In genomic region chr17:71657521-71657920, GRCm38 (mm10) we compare ENCODE assay signal across 22 mouse cellular contexts. TPM values are rescaled to one million over a fixed set of nuclear protein-coding genes. Genes with fewer than 3 reads are reported as not detected.
DNase-seq lines count a peak whose midpoint lies in the region; ATAC-seq and TF ChIP-seq lines count a peak whose summit lies in the region.
"Had no signal": no experiment of that assay in that cellular context is flagged by ENCODE, and none has a peak within 500 bp of the region (broad histone marks: within the 10 kb centered on the region; RNA-seq: fewer than 3 reads in every experiment).

No protein-coding gene starts in this region.

- TF ChIP-seq CTCF in cerebellum, adult 2 months (IDR thresholded peaks at IDR 0.05; ENCODE audit: borderline replicate concordance, insufficient read depth, low read depth, low read length) = no peak

- TF ChIP-seq POLR2A in cerebellum, adult 2 months (IDR thresholded peaks at IDR 0.05; ENCODE audit: borderline replicate concordance, insufficient read depth, low read length) = no peak

- peak; percentile 70 for ATAC-seq in cerebellum, adult (ENCODE audit: insufficient number of reproducible peaks, low FRiP score, low TSS enrichment)
- ATAC-seq: CD4-positive, CD25-positive, alpha-beta regulatory T cell, adult 4 months; intestine, embryonic 16.5 days had no signal

- H3K4me1 ChIP-seq in cerebellum, adult 2 months (ENCODE audit: control insufficient read depth, insufficient read depth, low read length) = no peaks in the 10 kb centered on the region; the same call in 1 of the 2 replicates

- no peak for DNase-seq in cerebellum, postnatal 4 days (ENCODE audit: low spot score in 2 of 2)
- peak; percentile 65 for DNase-seq in brain, adult 2 months (ENCODE audit: low read depth, low spot score)
- peak; percentile 58 to 80 for DNase-seq in cerebellum, adult 2 months
- DNase-seq in cerebellum, postnatal 10 days = peak; percentile 44 to 70
- no peak for DNase-seq in right cerebral cortex, postnatal 4 days
- DNase-seq in spleen, postnatal 4 days (ENCODE audit: low spot score in 2 of 2) = no peak
- DNase-seq in adrenal gland, postnatal 25 days = no peak
- DNase-seq: adrenal gland, adult 8-10 months; B cell, adult 2 months; gastrocnemius, adult 2 months; gastrocnemius, postnatal 36 days; heart, adult 18-20 months; kidney, adult 2 months had no signal

- H3K27ac ChIP-seq in cerebellum, adult 2 months (ENCODE audit: insufficient read depth, low read length) = no peak overlapping the region
- H3K27ac ChIP-seq: embryonic facial prominence, embryonic 13.5 days; forebrain, embryonic 12.5 days; gastrocnemius, adult 2 months; heart, embryonic 15.5 days; hindbrain, embryonic 15.5 days had no signal

- WGBS in cerebellum, adult 2 months = 28% methylated on average over 4 of the region's 4 CpGs

- H3K4me3 ChIP-seq in cerebellum, adult 2 months (replicated peaks; ENCODE audit: insufficient read depth, low read depth, low read length) = no peak overlapping the region
- H3K4me3 ChIP-seq: embryonic facial prominence, embryonic 13.5 days; forebrain, embryonic 12.5 days; gastrocnemius, adult 2 months; heart, embryonic 15.5 days; hindbrain, embryonic 15.5 days had no signal

- H3K27me3 ChIP-seq in cerebellum, adult 2 months (ENCODE audit: control insufficient read depth, insufficient read depth, low read length) = no peaks in the 10 kb centered on the region; the same call in 1 of the 2 replicates
- H3K27me3 ChIP-seq: embryonic facial prominence, embryonic 13.5 days; forebrain, embryonic 12.5 days; heart, embryonic 15.5 days; hindbrain, embryonic 15.5 days had no signal

RNA-seq across cellular contexts. Expression of gene Togaram2, which starts 15.5 kb away (rescaled TPM):
- polyA plus RNA-seq in cerebellum, adult 2 months (2012; rRNA removed) = 1.1 and 1.9 TPM in 2 replicates
- total RNA-seq in adrenal gland, postnatal 25 days (2021) = 0.09 TPM in 1 of 2 replicates, not detected in the other
- polyA plus RNA-seq: CD4-positive, CD25-positive, alpha-beta regulatory T cell, adult 4 months; G1E; hindbrain, embryonic 11.5 days had no signal

RNA-seq across cellular contexts. Expression of gene Wdr43, which starts 41.8 kb away (rescaled TPM):
- 26.0 and 26.8 TPM in 2 replicates for polyA plus RNA-seq in cerebellum, adult 2 months (2012; rRNA removed)
- total RNA-seq in adrenal gland, postnatal 25 days (2021) = 45.4 and 46.7 TPM in 2 replicates

Comparison
In these comparisons a context has a peak if more than half of its experiments do, and no peak if none do; other contexts are left out.
1. DNase-seq: peak in brain, adult 2 months (single experiment), cerebellum, adult 2 months (2 of 2) and cerebellum, postnatal 10 days (2 of 2); none in cerebellum, postnatal 4 days (0 of 2), right cerebral cortex, postnatal 4 days (single experiment), spleen, postnatal 4 days (0 of 2) and adrenal gland, postnatal 25 days (single experiment).